Mouse (Mus musculus) urinary bladder, adult 2 months (tissue): ENCODE data around the gene Grin2b. TPM values are rescaled to one million over a fixed set of nuclear protein-coding genes. Genes with fewer than 3 reads are reported as not detected.
"Not testable (repeated sequence)": the region's sequence is repeated elsewhere in the genome, so short reads cannot be mapped to it uniquely, and the experiment has no call there.

Experiments used
- DNase-seq: peaks from one replicate; pipeline ENCODE4 v3.0.0; 2022; ENCODE audit warnings: low spot score
- polyA plus RNA-seq: library from polyadenylated mRNA; depleted of rRNA; stranded (reverse); fragments of >200 nt; gene quantifications from 2 replicates; pipeline ENCODE4 v1.2.3, GENCODE M21; 2012

Gene Grin2b
- polyA plus RNA-seq, 1 experiment, result not detected

- no peak for DNase-seq
Observed at GRCm38 (mm10) chr6:135798202-135798992, 374.9 kb downstream of the Grin2b start.

- DNase-seq, result no peak
Observed at GRCm38 (mm10) chr6:135797371-135798033, 375.8 kb downstream of the Grin2b start.

GRCm38 (mm10) chr6:135796911-135797310, 376.4 kb downstream of the Grin2b start:
- DNase-seq, result no peak

- no peak for DNase-seq
Observed at GRCm38 (mm10) chr6:135791412-135791811, 381.9 kb downstream of the Grin2b start.

- no peak for DNase-seq
Observed at GRCm38 (mm10) chr6:135789603-135790170, 383.6 kb downstream of the Grin2b start.

GRCm38 (mm10) chr6:135774670-135775069, 398.6 kb downstream of the Grin2b start:
- DNase-seq, result no peak

GRCm38 (mm10) chr6:135767572-135767971, 405.7 kb downstream of the Grin2b start:
- no peak for DNase-seq

- DNase-seq, result no peak
Observed at GRCm38 (mm10) chr6:135758735-135759134, 414.6 kb downstream of the Grin2b start.

- DNase-seq, result no peak
Observed at GRCm38 (mm10) chr6:135756075-135756474, 417.2 kb downstream of the Grin2b start.

GRCm38 (mm10) chr6:135748412-135749076, 424.8 kb downstream of the Grin2b start:
- no peak for DNase-seq

GRCm38 (mm10) chr6:135745606-135746005, 427.7 kb downstream of the Grin2b start:
- no peak for DNase-seq

GRCm38 (mm10) chr6:135734227-135734732, 439.0 kb downstream of the Grin2b start:
- no peak for DNase-seq

- DNase-seq, result no peak
Observed at GRCm38 (mm10) chr6:135727106-135727505, 446.2 kb downstream of the Grin2b start.

GRCm38 (mm10) chr6:135721706-135722105, 451.6 kb downstream of the Grin2b start:
- no peak for DNase-seq

- no peak for DNase-seq
Observed at GRCm38 (mm10) chr6:135714906-135715305, 458.4 kb downstream of the Grin2b start.

- no peak for DNase-seq
Observed at GRCm38 (mm10) chr6:135714236-135714635, 459.1 kb downstream of the Grin2b start.

- no peak for DNase-seq
Observed at GRCm38 (mm10) chr6:135713716-135714115, 459.6 kb downstream of the Grin2b start.

GRCm38 (mm10) chr6:135706850-135707522, 466.3 kb downstream of the Grin2b start:
- not testable (repeated sequence) for DNase-seq

GRCm38 (mm10) chr6:135703655-135704054, 469.7 kb downstream of the Grin2b start:
- DNase-seq, result no peak

- no peak for DNase-seq
Observed at GRCm38 (mm10) chr6:135701361-135701760, 471.9 kb downstream of the Grin2b start.

GRCm38 (mm10) chr6:135700717-135701345, 472.5 kb downstream of the Grin2b start:
- DNase-seq, result no peak
